Mouse (Mus musculus): ENCODE measurements at regions not wholly inside any gene's neighbourhood (a gene's known extent, or its start where the extent isn't known, plus 50 kb on each side); places are given as distances from the start of the nearest gene placed in this dataset.

DNA sequence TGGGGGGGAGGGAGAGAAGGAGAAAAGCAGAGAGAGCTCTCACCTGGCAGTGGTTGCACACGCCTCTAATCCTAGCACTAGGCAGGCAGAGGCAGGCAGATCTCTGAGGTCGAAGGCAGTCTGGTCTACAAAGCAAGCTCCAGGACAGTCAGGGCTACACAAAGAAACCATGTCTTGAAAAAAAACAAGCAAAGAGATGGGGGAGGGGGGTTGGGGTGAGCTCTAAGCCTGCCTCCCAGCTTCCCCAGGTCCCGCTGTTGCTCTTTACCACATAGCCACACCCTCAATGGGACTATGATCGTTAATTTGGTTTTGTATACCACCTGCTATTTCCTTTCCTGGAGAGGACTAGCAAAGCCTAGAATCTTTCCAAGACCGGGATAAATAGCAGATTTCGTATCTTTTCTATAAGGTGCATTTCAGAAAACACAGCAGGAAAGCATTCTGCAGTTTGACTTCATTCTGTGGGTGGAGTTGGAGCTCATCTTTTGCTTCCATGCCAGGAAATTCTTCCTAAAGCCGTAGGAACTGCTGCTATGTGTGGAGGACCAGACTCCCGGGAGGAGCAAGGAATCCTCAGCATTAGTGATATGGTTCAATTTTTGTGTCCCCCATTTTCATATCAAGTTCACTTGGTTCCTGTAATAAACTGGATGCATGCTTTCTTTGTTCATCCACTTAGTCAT is 52.7 kb upstream of the Rgma start:
- DNase-seq (ENCODE audit: low spot score in 2 of 2) = no peak

DNA sequence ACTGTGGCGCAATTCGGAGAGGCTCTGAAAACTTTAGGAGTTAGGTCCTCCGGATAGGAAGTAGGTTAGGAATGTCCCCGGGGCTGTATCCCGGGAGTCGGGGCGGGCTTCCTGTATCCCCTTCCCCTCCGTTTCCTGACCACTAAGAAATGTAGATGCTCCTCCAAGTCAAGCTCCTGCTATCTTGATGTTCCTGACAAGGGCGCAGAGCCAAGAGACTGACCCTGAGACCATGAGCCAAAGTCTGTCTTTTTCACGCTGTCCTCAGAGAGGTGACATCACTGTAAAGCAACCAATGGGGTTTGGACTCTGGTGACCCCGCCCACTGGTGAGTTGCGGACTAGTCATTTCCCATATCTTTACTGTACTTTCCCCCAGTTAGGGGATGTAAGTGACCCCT is 51.8 kb upstream of the Rgma start:
- DNase-seq (ENCODE audit: low spot score in 2 of 2) = no peak

DNA sequence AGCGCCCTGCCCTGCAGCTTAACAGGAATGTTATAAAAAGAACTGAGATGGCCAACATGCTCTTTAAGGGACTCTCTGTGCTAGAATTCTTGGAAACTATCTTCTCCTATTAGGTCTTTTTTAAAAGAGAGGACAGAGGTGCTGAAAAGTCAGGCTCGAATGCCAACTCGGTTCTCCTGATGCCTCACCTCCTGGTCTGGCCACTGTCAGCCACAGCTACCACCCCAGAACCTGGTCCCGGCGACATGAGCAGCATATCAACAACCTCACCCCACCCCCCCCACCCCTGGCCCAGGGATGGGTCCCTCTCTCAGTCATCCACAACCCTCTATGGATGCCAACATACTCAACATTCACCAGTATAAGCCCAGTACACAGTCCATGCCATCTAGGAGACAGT is 49.8 kb upstream of the Rgma start:
- DNase-seq (ENCODE audit: low spot score in 2 of 2) = no peak
